Mouse (Mus musculus) granulocyte monocyte progenitor cell, adult 5-6 weeks (primary cell): Measurements from ENCODE around the gene Braf. TPM values are rescaled to one million over a fixed set of nuclear protein-coding genes. Genes with fewer than 3 reads are reported as not detected.
A peak's percentile ranks its signal among the peaks of the same experiment; 100 is the strongest.

Experiments used
- ATAC-seq: replicated peaks from 2 replicates; pipeline ENCODE4 v1.8.0; 2016; ENCODE audit warnings: mild to moderate bottlenecking, moderate TSS enrichment, inconsistent platforms; ENCODE audit not compliant: poor library complexity, severe bottlenecking
- total RNA-seq, 2 experiments: library from RNA; stranded (forward) in 1 of 2; stranded (reverse) in 1 of 2; fragments of 200-712, 200-1000 nt in 1 of 2; fragments of >200 nt in 1 of 2; fragmentation: Nextera tagmentation in 1 of 2; gene quantifications; 2 replicates each; pipeline ENCODE4 v1.2.3; 2014 to 2017

The Braf gene
- total RNA-seq, 2 experiments from 2014 or later, result 25.1 to 28.7 TPM

GRCm38 (mm10) chr6:39611296-39611695 is 114.0 kb downstream of the Braf start:
- ATAC-seq, result no peak

DNA sequence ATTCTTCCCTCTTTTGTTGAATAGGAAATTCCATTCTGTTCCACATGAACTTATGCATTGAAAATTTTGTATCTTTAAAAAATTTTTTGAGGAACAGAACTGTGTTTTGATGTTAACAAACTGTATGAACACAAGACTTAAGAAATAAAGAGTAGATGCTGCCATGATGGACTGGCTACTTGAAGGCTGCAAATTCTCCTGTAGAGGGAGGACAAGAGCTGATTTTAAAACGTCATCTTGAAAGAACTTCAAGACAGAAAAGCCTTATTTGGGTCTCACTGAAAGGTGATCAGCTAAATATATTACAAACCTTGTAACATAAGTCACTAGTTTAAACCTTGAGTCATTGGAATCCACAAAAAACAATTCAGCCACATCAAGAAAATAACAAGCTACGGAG is 115.1 kb downstream of the Braf start:
- no peak for ATAC-seq

GRCm38 (mm10) chr6:39607365-39607764 is 117.9 kb downstream of the Braf start:
- ATAC-seq, result no peak

DNA sequence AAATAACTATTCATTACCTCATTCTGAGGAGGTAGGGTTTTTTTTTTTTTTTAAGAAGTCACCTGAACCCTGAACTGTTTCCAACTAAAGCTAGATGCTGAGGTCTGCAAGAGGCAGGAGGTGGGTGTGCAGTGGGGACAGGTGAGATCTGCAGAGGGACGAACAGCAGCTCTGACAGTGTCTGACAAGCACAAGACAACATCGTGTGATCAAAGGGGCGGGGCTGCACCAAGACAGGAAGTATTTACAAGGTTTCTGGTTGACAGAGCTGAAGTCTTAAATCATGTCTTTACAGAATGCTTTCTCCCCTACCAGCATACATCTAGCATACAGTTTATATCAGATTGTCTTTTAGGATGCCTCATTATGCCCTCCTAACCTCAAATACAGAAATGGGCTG is 118.4 kb downstream of the Braf start:
- ATAC-seq, result 0 out of 2 replicates have a peak, but pooled peaks have one; percentile 27

DNA sequence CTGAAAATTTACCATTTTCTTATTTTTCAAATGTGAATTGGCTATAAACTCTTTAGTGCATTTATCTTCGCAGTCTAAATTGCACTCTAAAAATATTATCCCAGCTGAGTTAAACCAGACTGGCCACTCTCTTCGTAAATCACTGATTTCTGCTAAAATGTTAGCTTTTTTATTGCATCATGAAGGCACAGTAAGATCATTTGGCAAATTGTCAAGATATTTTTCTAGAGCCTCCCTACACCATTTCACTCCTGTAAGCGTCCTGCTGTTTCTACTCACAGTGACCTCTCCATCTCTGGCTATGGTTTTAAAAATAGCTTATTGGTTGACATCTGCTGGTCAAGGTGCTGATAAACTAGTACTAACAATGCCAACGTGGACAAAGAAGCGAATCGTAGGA is 119.2 kb downstream of the Braf start:
- no peak for ATAC-seq

- ATAC-seq, result no peak
These were observed 120.7 kb downstream of the Braf start for GRCm38 (mm10) chr6:39604565-39604964.

DNA sequence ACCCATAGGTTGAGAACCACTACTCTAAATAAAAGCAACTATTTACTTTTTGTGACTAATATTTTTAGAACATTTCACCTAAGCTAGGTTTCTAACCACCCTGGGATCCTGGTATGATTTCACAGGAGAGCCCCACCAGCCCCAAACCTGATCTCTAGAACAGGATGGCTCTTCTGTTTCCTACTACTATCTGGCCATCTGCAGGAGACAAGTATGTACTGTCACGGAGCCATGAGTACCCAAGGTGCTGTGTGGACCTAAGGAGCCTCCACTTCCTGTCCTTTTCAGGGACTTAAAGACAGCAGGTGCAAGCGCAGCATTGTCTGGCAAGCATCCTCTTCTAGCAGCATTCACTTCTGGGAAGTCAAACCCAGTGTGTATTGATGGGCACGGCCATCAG is 123.4 kb downstream of the Braf start:
- peak; percentile 46 for ATAC-seq

DNA sequence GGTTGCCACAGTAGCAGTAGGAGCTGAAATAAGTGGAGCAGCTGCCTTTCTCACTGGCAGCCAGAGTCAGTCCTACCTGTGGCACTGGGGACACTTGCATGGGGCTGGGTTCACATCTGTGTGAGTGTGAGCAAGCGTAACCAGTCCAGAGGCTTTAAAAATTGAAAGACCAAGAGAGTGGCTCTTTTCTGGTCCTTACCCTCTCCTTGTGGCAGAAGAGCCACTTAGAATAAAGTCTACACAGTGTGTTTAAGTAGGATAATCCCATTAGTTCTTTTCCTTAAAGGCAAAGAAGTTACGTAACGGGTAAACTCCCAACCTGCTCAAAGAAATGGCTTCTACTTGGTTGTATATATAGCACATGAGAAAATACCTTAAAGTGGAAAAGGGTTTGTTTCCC is 124.4 kb downstream of the Braf start:
- no peak for ATAC-seq

GRCm38 (mm10) chr6:39592401-39593214 is 132.7 kb downstream of the Braf start, which contains the start of gene Ndufb2:
Ndufb2 (plus strand) TSS chr6:39592574.
- ATAC-seq, result peak; percentile 97

DNA sequence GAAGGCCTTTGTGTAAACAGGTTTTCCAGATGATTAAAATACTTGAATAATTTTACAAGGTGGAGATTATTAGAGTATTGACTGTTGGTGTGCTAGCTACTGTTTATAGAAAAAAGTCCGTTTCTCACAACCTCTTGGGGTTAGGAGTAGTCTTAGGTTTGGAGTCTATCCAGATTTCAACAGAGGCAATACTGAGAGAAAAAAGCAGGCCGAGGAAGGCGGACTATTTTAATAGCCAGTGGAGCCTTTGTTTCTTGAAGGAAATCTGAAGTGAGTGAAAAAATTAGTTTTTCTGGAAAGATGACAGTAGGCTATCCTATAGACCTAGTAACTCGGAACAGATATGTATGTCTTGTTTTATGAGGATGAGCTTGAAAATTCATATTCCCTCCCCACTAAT is 133.8 kb downstream of the Braf start:
- no peak for ATAC-seq

DNA sequence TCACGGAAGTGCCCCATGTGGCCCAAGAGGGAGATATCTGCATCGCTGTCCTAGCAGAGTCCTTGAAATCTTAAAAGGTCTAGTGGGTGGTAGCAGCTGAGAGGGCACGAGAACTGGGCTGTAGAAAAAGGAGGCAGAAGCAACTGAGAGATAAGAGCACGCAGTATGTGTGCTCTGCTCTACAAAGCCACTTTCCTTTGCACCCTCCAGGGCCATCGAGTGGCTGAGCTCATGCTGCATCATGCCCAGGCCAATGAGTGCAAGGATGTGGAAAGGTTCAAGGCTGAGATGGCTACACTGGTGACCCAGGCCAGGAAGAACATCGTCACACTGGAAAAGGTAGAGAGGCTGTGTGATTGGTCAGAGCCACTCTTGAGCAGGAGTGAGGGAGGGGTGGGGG is 139.7 kb downstream of the Braf start, which contains the start of gene Gm42420:
Gm42420 (plus strand) TSS at position 237 of the 400 bp plus-strand sequence.
- ATAC-seq, result no peak

DNA sequence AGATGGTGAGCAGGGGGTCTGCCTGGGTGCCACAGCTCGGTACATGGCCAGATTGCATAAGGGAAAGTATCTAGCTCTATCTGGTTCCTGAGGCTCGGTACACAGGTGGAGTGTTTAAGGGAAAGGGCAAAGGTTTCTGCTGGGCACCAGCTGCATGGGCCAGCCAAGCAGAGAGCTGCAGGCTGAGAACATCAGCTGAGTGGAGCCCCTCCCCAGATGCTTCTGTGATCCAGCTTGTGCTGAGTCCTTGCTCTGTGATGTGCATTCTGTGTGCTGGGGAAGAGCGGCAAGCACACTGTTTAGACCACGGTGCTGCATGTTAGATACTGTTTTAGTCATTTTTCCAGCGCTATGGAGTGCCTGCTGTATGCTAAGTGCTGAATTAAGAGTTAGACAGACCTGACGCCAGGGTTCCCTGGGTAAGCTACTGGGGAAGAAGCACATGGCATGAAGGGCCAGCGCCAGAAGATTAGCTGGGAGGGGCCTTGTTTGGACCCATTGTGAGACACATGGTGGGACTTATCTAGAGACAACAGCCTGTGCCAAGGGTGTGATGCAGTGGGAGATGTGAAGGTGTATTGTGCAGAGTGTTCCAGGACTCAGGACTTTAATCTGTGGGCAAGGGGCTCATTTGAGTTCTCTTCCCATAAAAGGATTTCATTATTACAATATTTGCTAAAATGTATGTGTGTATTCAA is 144.0 kb downstream of the Braf start:
- no peak for ATAC-seq

- ATAC-seq, result no peak
These were observed 144.7 kb downstream of the Braf start for GRCm38 (mm10) chr6:39580558-39580957.

- no peak for ATAC-seq
These were observed 145.7 kb downstream of the Braf start for GRCm38 (mm10) chr6:39579552-39579951.

DNA sequence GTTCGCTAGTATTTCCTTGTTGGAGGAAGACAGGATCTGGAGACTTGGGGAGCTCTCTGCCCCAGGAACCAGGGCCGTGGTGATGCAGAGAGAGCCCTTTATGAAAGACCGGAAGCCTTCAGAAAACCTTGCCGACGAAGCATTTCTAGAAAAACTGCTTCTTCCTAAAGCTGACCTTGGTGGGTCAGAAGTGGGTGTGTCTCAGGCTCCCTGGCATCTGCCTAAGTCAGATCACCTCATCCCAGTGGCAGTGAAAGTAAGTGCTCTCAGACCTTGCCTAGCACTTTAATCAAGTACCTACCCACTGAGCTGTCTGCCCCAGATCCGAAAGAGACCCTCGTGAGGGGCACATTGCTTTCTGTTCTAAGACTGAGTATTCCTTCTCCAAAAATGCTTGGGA is 150.3 kb downstream of the Braf start:
- ATAC-seq, result no peak

DNA sequence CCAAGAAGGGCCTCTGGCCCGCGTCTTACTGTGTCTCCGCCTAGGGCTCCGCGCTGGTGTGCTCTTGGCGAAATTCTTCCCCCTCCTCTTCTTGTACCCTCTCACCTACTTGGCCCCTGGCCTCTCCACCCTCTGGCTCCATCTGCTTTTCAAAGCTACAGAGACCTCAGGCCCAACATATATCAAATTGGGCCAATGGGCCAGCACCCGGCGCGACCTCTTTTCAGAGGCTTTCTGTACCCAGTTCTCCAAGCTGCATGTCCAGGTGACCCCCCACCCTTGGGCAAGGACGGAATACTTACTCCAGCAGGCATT is 150.8 kb downstream of the Braf start:
- peak; percentile 10; the same call in 1 of the 2 replicates for ATAC-seq

DNA sequence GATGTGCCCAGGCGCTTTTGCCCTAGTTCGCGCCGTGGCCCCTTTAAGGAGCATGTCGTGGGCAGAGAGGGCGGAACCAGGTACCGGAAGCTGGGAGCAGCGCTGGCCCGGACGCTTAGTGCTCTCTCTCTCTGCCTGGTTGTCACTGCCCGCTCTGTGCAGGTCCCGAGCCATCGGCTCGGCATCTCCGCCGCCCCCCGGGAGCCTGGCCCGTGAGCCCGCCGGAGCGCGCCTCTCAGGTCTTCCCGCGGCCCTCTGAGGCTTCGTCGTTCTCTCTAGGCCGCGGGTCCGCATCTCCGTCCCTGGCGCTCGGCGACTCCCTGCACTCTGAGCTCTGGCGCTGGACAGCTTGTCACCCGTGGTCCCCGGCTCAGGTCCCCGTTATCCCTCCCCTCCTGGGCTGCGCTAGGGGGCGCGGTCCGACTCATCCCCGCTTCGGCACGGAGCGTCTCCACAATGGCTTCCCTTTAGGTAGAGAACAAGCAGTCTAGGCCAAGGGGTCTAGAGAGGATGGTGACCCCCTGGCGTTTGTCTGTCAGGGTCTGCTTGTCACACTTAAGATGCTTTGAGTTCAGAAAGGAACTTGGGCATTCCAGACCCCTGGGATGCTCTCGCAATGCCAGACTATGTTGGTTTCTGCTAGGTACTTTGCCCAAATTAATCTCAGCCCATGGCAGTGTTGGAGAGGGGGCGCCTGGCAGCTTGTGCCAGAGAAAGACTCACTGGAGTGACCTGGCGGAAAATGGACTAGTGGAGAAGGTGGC is 151.3 kb downstream of the Braf start, which contains the start of gene Adck2:
Adck2 (plus strand) TSS at position 83 of the 764 bp plus-strand sequence.
- ATAC-seq, result peak; percentile 94

- no peak for ATAC-seq
These were observed 154.8 kb downstream of the Braf start for GRCm38 (mm10) chr6:39570426-39570825.

GRCm38 (mm10) chr6:39567528-39567927 is 157.7 kb downstream of the Braf start:
- peak; percentile 73 for ATAC-seq

GRCm38 (mm10) chr6:39562166-39563015 is 162.9 kb downstream of the Braf start:
- ATAC-seq, result peak; percentile 83
